Mouse (Mus musculus) inflammation-experienced regulatory T-cells, adult 6 months (primary cell): Measurements from ENCODE around the gene Gng12. TPM values are rescaled to one million over a fixed set of nuclear protein-coding genes. Genes with fewer than 3 reads are reported as not detected.
"Not testable (repeated sequence)": the region's sequence is repeated elsewhere in the genome, so short reads cannot be mapped to it uniquely, and the experiment has no call there.

Source experiments
- ATAC-seq: one replicate; pipeline ENCODE4 v1.8.0; 2017
- polyA plus RNA-seq, 3 experiments: library from polyadenylated mRNA; unstranded; fragments of 100-300 nt; shearing (Covaris generic); gene quantifications; one replicate each; pipeline ENCODE4 v1.2.1; 2017

The Gng12 gene
- polyA plus RNA-seq, 3 experiments from 2014 or later, result 3.7 to 12.6 (median 12.2) TPM

DNA sequence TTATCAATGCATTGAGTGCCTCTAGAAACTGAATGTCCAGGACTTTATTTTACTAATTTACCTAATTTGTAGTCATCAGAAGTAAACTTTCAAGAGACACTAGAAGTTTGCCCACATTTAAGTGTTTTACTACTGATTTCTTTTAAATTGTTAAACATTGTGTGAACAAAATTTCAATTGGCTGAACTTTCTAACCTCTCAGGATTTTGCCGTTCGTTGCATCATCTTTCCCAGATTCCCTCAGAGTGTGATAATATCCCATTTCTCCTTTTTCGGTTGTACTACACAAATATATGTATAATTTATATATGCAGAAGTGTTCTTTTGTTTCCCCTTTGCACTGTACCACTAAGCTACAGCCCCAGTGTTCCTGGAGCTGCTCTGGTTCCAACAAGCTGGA lies 133.8 kb downstream of the Gng12 start:
- ATAC-seq, result no peak

DNA sequence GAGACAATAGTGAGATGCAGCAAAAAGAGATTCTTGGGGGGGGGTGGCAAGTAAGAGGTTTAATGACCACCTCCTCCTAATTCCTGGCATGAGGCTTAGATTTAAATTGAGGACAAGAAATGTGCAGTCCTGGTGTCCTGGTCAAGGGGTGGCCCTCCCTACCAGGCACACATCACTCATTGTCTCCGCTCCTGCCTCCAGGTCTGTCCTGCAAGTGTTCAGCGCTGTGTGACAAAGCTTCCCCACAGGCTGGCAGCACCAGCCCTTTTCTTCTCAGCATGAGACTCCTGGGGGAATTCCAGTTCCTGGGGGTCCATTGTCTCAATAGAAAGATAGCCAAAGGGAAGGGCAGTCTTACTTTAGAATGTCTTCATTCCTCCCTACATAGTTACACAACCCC lies 134.2 kb downstream of the Gng12 start:
- ATAC-seq, result no peak

DNA sequence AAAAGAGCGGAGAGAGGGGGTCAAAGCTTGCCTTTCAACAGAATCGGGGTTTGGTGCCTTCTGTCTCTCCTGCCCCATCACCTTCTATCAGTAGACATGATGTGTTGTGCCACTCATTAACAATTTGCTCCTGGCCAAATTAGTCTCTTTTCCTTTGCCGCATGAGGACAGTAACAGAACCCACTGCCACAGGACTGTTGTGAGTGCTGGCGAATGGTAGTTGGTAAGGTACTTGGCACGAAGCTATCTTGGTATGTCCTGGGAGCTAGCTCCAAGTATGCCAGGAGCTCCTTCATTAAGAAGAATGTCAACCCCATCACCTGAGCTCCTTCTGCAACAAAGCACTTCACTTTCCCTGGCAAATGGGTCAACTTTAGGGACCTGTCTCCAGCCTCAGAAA lies 134.6 kb downstream of the Gng12 start:
- ATAC-seq, result no peak

DNA sequence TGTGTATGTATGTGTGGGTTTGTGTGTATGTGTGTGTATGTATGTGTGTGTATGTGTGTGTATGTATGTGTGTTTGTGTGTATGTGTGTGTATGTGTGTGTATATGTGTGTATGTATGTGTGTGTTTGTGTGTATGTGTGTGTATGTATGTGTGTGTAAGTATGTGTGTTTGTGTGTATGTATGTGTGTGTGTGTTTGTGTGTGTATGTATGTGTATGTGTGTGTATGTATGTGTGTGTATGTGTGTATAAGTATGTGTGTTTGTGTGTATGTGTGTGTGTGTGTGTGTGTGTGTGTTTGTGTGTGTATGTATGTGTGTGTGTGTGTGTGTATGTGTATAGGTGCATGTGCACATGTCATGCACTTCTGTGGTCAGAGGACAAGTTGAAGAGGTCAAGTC lies 136.4 kb downstream of the Gng12 start:
- not testable (repeated sequence) for ATAC-seq

DNA sequence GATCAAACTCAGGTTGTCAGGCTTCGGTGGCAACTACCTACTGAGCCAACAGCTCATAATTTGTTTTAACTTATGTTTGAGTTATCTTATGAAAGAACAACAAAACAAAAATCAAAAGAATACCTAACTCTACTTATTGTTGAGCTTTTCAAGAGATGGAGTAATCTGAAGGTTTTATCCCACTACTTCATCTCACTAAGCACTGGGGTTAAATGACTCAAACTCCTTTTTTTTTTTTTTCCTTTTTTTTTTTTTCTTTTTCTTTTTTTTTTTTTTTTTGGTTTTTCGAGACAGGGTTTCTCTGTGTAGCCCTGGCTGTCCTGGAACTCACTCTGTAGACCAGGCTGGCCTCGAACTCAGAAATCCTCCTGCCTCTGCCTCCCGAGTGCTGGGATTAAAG lies 136.8 kb downstream of the Gng12 start:
- ATAC-seq, result not testable (repeated sequence)

DNA sequence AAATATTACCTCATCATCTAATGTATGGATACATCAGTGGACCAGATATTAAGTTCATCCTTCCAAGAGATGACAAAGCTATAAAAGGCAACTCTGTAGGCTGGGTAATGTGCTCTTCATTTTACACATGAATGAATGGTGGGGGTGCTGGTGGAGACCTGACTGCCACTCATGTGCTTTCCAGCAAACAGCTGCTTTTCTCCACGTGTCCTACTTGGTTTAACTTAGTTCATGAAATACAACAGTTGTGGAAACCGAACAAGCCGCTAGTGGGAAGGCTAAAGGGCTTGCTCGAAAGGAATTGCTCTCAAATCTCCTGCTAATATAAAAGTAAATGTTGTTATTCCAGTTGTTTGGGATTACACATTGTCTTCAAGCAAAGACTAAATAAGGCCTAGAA lies 137.4 kb downstream of the Gng12 start:
- ATAC-seq, result no peak

DNA sequence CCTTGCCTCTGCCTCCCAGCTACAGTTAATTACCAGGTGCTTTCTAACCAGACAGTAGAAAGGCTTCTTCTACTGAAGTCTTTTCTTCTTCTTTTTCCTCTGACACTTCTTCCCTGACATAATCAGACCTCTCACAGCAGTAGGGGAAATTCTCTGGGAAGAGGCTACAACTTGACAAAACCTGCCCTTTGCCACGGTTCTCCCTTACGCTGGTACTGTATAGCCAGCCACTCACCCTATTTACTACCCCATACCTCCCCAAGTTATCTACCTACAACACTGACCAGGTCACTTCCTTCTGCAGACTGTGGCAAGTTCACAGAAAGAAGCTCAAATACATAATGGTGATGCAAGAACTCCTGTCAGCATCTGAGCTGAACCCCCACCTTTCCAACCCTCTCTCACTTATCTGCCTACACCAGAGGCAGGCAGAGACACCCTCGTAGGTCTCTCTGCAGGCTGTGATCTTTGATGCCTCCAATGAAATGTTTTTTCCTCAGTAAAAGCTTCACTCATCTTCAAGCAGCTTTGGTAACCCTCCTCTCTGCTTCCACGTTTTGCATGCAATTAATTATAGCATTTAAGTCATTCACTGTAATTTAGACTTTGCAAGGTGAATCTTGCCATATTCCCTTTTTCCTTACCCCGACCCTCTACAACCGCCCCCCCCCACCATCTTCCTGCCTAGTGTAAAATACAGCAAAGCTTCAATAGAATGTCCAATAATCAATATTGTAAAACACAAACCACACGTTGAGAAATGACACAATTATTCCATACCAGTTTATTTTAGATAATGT lies 138.3 kb downstream of the Gng12 start:
- ATAC-seq, result no peak

DNA sequence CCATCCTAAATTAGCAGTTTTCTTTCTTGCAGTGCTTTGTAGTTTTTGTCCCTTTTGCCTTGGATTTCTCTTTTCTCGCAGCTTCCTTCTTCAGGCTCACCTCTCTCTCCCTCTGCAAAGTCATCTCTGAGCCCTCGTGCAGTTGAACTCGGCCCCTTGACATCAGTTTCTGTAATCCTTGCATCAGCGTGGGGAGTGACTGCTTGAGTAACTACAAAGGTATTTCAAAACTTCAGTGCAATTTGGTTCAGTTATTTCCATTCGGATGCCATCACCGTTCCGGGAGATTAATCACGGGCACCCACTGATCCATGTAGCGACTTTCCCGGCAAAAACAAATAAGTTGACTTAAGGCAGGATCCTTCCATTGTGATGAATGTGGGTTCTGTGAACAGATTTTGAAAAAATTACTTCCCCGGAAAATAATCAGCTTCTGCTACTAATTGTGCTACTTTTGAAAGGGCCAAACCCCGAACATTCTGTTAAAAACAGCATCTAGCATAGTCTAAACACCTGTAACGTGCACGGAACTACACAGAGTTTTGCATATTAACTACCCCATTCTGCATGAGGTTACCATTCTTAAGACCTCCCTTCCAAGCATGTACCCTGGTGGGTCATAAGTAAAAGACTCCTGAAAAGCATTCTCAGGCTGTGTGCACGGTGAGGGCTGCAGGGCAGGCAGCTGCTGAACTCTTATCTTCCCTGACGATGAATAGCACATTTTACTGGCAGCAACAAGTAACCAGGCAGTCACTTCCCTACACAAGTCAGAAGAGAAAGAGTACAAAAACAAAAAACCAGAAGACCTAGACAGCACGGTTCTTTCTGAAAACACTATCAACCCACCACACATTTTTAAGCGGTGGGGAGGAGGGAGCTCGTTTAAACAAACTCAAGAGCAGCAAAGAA lies 139.4 kb downstream of the Gng12 start:
- no peak for ATAC-seq

DNA sequence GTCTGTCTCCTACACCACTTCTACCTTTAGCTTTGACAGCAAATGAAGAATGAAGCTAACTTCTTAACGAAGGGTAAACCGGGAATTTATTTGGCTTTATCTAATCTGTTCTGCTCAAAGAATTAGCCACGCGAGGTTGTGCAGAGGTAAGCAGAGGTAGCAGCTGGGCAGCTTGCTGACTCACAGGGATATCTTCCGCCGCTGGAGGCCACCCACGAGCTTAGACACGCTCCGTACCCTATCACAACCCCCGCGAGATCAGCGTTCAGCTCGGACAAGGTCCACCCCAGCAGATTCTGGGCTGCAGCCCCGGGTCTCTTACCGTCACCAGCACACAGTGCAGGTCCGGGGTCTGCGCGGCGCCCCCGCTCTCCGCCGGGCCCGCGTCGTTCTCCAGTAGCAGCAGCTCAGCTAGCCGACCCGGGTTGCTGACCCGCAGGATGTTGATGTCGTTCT lies 140.2 kb downstream of the Gng12 start:
- ATAC-seq, result peak; percentile 42

DNA sequence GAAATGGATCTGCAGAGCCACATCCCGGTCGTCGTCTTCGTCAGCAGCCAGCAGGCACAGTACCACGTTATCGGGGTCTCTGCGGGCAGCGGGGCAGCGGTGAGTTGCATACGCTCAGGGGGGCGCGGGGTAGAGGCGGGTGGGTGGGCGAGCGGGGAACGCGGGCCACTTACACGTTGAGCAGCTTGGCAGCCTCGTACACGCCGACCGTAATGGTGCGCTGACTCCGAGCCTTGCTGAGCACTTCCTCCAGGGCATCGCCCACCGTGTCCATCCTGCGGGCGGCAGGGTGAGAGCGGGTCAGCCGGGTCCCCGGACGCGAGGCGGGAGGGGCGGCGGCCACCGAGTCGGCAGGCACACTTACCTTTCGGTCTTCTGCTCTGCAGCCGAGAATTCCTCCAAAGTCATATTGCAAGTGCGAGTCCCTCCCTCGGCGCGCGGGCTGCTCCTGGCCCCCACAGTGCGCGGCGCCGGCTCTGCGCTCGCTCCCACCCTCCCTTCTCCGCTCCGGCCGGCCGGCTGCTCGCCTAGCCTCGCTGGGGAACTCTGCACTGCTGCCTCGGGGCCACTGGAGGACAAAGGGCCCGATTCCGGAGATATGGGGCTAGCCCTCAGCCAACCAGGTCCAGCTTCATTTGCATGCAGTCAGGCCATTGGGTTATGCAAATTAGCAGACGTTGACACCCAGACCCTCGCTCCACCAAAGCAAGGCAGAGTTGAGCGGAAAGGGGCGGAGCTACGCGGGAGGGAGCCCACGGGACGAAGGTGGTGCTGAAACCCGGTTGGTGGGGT lies 140.8 kb downstream of the Gng12 start, which contains the start of gene Gadd45a:
Gene Gadd45a, minus strand, starts transcription at position 621 of the 792 bp plus-strand sequence.
- peak; percentile 94 for ATAC-seq

DNA sequence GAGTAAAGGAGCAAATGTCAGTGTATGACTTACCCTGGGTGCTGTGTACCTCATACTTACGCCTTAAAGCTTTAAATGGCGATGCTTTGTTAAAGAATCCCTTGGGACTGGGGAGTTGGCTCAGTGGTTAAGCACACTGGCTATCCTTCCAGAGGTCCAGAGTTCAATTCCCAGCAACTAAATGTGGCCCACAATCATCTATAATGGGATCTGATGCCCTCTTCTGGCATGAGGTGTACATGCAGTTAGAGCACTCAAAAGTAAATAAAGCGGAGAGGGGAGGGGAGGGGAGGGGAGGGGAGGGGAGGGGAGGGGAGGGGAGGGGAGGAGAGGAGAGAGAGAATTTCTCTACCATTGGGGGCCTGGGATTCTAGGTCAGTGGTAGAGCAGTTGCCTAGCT lies 142.8 kb downstream of the Gng12 start:
- ATAC-seq, result no peak

DNA sequence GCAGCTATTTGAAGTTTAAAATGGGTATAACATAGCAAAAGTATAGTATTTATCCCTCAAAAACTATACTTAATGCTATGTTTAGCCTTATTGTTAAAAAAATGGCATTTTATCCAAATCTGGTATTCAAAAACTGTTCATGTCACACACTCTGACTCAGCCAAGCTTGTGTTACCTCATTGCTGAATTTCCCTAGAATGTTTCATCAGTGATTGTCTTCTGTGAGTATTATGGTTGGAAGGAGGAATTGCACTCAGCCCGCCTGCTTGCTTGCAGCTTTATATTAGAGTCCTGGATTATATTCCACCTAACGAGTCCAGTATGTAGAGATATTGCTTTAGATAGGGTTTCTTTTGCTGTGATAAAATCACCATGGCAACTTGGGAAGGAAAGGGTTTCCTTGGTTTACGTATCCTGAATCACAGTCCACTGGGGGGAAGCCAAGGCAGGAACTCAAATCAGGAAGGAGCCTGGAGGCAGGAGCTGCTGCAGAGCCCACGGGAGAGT lies 144.8 kb downstream of the Gng12 start:
- no peak for ATAC-seq

DNA sequence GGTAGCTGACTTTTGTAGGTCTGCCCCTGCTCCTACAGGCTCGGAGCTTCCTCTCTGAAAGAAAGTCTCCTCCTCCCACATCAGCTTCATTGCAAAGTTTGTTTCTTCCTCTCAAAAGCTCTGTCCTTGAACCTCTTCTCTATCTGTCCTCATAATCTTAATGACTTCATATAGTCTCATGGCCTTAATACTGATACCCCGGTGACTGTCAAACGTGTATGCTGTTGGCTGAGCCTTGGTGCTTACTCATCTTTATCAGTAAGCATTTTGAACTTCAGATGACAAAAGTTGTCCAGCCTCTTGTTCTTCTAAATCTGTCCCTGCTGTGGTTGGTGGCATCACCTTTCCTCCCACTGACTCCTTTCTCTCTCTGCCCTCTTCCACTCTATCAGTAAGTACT lies 149.2 kb downstream of the Gng12 start:
- no peak for ATAC-seq

DNA sequence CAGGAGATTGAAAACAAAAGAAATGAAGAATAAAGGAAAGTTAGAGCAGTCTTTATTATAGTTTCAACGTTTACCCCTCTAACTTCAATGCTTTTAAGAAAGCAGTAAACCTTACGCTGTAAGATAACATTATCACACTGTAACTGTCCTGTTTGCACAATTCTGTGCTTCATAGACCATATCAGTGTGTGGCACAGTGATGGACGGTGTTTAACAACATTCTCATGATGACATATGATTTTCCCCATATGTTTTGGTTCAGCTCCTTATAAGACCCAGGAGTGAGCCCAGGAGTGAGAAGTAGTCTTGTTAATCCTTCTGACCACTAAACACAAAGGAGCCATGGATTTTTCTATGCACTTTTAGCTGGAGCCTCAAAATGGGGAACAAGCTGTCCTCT lies 150.7 kb downstream of the Gng12 start:
- ATAC-seq, result no peak

DNA sequence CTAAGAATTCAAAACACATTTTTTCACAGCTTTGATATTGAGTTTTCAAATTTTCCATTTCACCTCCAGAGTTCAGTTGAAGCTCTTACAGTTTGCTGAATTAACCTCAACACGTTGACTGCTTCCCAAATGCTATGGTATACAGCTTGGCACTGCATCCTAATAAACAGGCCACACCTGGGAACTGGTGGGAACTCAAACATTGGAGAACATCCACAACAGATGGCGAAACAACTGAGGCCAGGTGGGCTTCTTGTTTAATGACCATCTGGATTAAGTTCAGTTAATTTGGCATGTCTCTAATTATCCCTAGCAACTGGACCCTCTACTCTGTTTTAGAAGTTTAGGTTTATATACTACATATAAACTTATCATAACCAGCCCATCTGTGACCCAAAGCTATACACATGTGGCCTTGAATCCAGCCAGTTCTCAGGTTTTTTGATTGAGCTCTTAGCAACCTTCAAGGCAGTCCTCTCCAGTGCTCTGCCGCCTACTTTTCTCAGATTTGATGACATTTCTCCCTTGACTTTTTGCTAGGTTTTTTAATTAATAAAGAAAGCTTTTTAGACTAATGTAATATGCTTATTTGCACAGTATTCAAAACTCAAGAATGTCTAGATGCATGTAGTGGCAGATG lies 152.0 kb downstream of the Gng12 start:
- ATAC-seq, result no peak

DNA sequence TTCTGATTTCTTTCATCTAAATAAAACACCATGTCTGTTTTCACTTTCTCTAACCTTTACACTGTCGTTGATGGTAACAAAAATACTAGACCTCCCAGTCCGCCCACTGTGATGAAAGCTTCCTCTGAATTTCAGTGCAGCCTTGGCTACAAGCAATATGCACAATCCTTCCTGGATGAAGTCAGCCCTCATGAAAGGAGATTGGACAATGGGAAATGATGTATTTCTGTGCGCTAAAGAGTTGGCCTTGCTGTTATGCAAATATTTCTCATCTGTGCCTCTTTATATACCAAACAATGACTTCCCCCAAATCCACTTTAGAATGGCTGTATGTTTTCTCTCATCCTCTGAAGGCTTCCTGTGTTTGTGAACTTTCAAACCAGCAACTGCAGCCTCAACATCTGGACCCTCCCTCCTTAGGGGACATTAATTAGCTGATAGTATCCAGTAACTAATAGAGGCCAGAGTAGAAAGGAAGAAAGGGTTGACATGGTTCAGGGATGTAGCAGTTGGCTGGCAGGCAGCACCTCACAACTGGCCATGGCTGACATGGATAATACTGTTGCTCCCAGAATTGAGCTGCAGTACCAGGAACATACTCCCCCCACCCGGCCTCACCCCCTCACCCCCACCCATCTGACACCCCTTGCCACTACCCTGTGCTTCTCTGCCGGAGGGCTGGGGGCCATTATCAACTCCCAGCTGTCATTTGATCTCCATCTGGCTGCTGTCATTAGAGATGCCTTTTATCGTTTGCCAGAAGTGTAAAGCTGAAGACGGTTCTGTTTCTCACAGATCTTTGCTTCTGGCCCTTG lies 152.9 kb downstream of the Gng12 start:
- ATAC-seq, result no peak

DNA sequence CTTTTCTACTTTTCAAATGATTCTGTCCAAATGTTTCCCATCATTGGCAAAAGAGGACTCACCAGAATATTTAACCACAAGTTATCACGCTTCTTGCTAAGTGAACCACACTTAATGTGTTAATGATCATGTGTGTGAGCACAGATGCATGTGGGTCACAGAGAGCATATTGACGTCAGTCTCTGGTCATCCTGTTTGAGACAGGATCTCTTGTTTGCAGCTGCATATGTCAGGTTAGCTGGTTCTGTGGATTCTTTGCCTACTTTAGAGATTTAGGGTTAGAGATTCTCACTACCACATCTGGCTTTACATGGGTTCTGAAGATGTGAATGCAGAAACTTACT lies 153.5 kb downstream of the Gng12 start:
- no peak for ATAC-seq

DNA sequence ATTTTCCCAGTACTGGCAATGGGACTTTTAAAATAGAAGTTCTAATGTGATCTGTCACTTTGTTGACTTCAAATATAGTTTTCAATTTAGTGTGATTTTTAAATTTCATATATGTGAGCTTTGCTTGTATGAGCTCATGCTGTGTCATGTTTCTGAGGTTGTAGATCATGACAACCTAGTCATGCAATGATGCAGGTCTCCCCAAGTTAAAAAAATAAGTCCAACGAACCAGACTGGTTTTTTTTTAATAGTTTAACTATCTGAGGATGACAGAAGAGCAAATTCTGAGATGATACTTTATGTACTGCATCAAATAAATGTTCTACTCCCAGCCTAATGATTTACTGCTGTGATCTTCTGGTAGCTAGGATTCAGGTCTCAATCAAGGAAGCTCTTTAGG lies 153.9 kb downstream of the Gng12 start:
- ATAC-seq, result no peak

DNA sequence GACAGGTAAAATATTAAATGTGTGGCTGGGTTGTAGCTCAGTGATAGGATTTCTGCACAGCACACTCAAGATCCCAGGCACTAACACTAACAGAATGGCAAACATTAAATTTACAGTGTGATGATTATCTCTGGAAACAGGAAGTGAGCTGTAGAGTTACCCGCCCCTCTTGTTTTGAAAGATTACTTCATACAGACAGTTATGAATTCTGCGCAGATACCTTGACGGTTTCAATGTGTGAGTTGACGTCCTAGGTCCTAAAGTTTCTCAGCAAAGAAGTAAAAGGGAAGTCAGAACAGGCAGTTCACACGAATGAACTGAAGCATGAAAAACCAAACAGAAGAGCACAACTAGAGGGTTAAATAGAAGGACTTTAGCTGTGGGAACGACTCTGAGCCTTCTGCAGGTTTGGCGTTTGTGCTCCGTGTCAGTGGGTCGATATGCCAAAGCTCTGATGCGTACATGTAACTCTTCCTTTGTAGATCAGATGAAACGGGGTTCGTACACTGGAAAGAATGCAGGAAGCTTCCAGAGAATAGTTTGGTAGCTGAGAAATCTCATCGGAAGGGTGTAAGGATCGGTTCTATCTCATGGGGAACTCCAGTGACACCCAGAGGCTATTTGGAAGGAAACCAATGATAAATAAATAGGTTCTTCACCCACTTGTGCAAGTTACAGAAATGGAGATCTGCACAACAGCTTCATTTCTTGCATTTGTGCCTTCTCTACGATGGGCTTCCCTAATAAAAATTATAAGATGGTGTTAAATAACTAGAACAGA lies 160.1 kb downstream of the Gng12 start:
- peak; percentile 85 for ATAC-seq

DNA sequence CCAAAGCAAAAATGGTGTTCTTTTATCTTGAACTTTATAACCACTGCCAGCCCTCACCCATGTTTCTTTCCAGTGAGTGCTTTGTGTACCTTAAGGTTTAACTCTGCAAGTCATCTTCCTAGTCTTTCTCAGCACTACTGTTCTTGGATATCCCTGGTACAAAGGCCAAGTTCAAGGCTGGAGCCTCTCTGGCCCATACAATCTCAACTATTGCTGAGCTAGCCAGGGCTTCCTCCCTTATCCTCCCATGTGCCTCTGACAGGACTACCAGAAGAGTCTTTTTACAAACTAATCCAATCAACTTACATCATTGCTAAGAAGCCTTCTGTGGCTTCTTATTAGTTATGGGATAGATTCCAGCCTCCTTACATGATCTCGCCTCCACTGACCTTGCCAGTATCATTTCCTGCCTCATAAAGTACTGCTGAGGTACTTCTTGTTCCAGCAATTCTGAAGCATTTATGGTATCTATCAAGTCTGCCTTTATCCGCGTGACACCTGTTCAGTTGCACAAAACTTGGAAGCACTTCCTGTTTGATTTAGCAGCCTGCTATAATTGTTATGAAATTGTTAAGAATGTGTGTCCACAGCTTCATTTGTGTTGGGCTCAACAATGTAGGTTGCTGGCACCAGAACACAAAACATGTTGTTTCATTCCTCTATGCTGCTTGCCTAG lies 160.8 kb downstream of the Gng12 start:
- ATAC-seq, result no peak
